Mouse (Mus musculus): ENCODE measurements around the gene Tppp2. TPM values are rescaled to one million over a fixed set of nuclear protein-coding genes. Genes with fewer than 3 reads are reported as not detected.

The Tppp2 gene
- polyA plus RNA-seq, 1 experiment from 2014 or later, result not detected

GRCm38 (mm10) chr14:51911301-51911700 lies 6.9 kb upstream of the Tppp2 start:
- CTCF ChIA-PET, result no interaction called here
- in situ Hi-C loops (cut with MboI; ENCODE audit: low pct_unique_long_range_greater_than_20kb), result no loop called here
- TF ChIP-seq CTCF (IDR thresholded peaks at IDR 0.05), result no peak
- POLR2A ChIA-PET, result interaction anchor here (0.7 kb wide), 1 partner anchor 15 kb away, joined by 4 read pairs; no protein-coding TSS in a partner anchor
- ATAC-seq, result no peak
- DNase-seq (ENCODE audit: low read depth, low spot score), result no peak
- H3K27me3 ChIP-seq, result peaks cover 20% of the 10 kb centered on the region

- in situ Hi-C loops (cut with MboI; ENCODE audit: low pct_unique_long_range_greater_than_20kb), result no loop called here
- CTCF ChIA-PET, result interaction anchor here (0.8 to 1.2 kb wide), 4 partner anchors 9 to 50 kb away, joined by 3 to 4 read pairs (median 3); no protein-coding TSS in a partner anchor
- TF ChIP-seq CTCF (IDR thresholded peaks at IDR 0.05), result no peak
- DNase-seq (ENCODE audit: low read depth, low spot score) (no peak), ATAC-seq (no peak)
- peaks cover 20% of the 10 kb centered on the region for H3K27me3 ChIP-seq
- POLR2A ChIA-PET, result no interaction called here
Observed at GRCm38 (mm10) chr14:51912391-51913061, 5.7 kb upstream of the Tppp2 start.

- ATAC-seq (peak; percentile 22), DNase-seq (ENCODE audit: low read depth, low spot score) (no peak)
- ChIA-PET CTCF (interaction anchor here (1.0 to 1.3 kb wide), 3 partner anchors 9 to 46 kb away, joined by 3 to 6 read pairs (median 4); no protein-coding TSS in a partner anchor), POLR2A (no interaction called here)
- in situ Hi-C loops (cut with MboI; ENCODE audit: low pct_unique_long_range_greater_than_20kb), result no loop called here
- no peak for TF ChIP-seq CTCF (IDR thresholded peaks at IDR 0.05)
- H3K27me3 ChIP-seq, result peaks cover 20% of the 10 kb centered on the region
Observed at GRCm38 (mm10) chr14:51913062-51913959, 4.9 kb upstream of the Tppp2 start.

- ChIA-PET POLR2A (no interaction called here), CTCF (interaction anchor here (1.3 kb wide), 1 partner anchor 9 kb away, joined by 6 read pairs; no protein-coding TSS in a partner anchor)
- TF ChIP-seq CTCF (IDR thresholded peaks at IDR 0.05), result no peak
- ATAC-seq (no peak), DNase-seq (ENCODE audit: low read depth, low spot score) (no peak)
- in situ Hi-C loops (cut with MboI; ENCODE audit: low pct_unique_long_range_greater_than_20kb), result no loop called here
- peaks cover 20% of the 10 kb centered on the region for H3K27me3 ChIP-seq
Observed at GRCm38 (mm10) chr14:51913960-51914762, 4.1 kb upstream of the Tppp2 start, which contains the start of gene Ndrg2. Gene Ndrg2, minus strand, starts transcription at chr14:51914158.

- ChIA-PET CTCF (interaction anchor here (1.3 kb wide), 1 partner anchor 10 kb away, joined by 6 read pairs; no protein-coding TSS in a partner anchor), POLR2A (no interaction called here)
- no peak for DNase-seq (ENCODE audit: low read depth, low spot score)
- H3K27me3 ChIP-seq, result peaks cover 12% of the 10 kb centered on the region
- in situ Hi-C loops (cut with MboI; ENCODE audit: low pct_unique_long_range_greater_than_20kb), result no loop called here
- no peak for ATAC-seq
- no peak for TF ChIP-seq CTCF (IDR thresholded peaks at IDR 0.05)
Observed at GRCm38 (mm10) chr14:51915030-51915429, 3.2 kb upstream of the Tppp2 start.

- ChIA-PET POLR2A (no interaction called here), CTCF (interaction anchor here (1.2 to 1.5 kb wide), 2 partner anchors 12 to 13 kb away, joined by 3 to 4 read pairs; no protein-coding TSS in a partner anchor)
- ATAC-seq (no peak), DNase-seq (ENCODE audit: low read depth, low spot score) (no peak)
- H3K27me3 ChIP-seq, result peaks cover 8% of the 10 kb centered on the region
- no peak for TF ChIP-seq CTCF (IDR thresholded peaks at IDR 0.05)
- in situ Hi-C loops (cut with MboI; ENCODE audit: low pct_unique_long_range_greater_than_20kb), result no loop called here
Observed at GRCm38 (mm10) chr14:51916539-51916938, 1.7 kb upstream of the Tppp2 start.

- POLR2A ChIA-PET, result no interaction called here
- CTCF ChIA-PET, result no interaction called here
- no peak for TF ChIP-seq CTCF (IDR thresholded peaks at IDR 0.05)
- H3K27me3 ChIP-seq, result peaks cover 5% of the 10 kb centered on the region
- ATAC-seq (no peak), DNase-seq (ENCODE audit: low read depth, low spot score) (no peak)
- in situ Hi-C loops (cut with MboI; ENCODE audit: low pct_unique_long_range_greater_than_20kb), result no loop called here
Observed at GRCm38 (mm10) chr14:51918966-51919365, 741 bp downstream of the Tppp2 start.

- no peak for ATAC-seq
- in situ Hi-C loops (cut with MboI; ENCODE audit: low pct_unique_long_range_greater_than_20kb), result no loop called here
- DNase-seq (ENCODE audit: low read depth, low spot score), result no peak
- TF ChIP-seq CTCF (IDR thresholded peaks at IDR 0.05), result no peak
- no peaks in the 10 kb centered on the region for H3K27me3 ChIP-seq
- CTCF ChIA-PET, result no interaction called here
- POLR2A ChIA-PET, result no interaction called here
Observed at GRCm38 (mm10) chr14:51921759-51922570, 3.7 kb downstream of the Tppp2 start.

GRCm38 (mm10) chr14:51922571-51922865 lies 4.3 kb downstream of the Tppp2 start, which contains the start of gene Rnase13:
Gene Rnase13, minus strand, starts transcription at chr14:51922773.
- CTCF ChIA-PET, result no interaction called here
- DNase-seq (ENCODE audit: low read depth, low spot score), result no peak
- no peaks in the 10 kb centered on the region for H3K27me3 ChIP-seq
- ATAC-seq, result no peak
- in situ Hi-C loops (cut with MboI; ENCODE audit: low pct_unique_long_range_greater_than_20kb), result no loop called here
- no peak for TF ChIP-seq CTCF (IDR thresholded peaks at IDR 0.05)
- POLR2A ChIA-PET, result no interaction called here

GRCm38 (mm10) chr14:51922910-51923309 lies 4.7 kb downstream of the Tppp2 start:
- ATAC-seq (no peak), DNase-seq (ENCODE audit: low read depth, low spot score) (no peak)
- CTCF ChIA-PET, result no interaction called here
- POLR2A ChIA-PET, result no interaction called here
- TF ChIP-seq CTCF (IDR thresholded peaks at IDR 0.05), result no peak
- H3K27me3 ChIP-seq, result no peaks in the 10 kb centered on the region
- in situ Hi-C loops (cut with MboI; ENCODE audit: low pct_unique_long_range_greater_than_20kb), result no loop called here

All from Patski (cell line).